Mouse (Mus musculus) B cell, adult 67 days (primary cell): ENCODE measurements around the gene Pfdn5. TPM values are rescaled to one million over a fixed set of nuclear protein-coding genes. Genes with fewer than 3 reads are reported as not detected.

Experiments
- total RNA-seq, 2 experiments: library from RNA; stranded (reverse); gene quantifications; 4 replicates each; pipeline ENCODE4 v1.2.4; 2023

The Pfdn5 gene
- total RNA-seq: 100 to 1,000 TPM; 526 to 540 TPM

GRCm38 (mm10) chr15:102326022-102326576 is at the start of gene Pfdn5:
Pfdn5 (plus strand) TSS chr15:102326116.

GRCm38 (mm10) chr15:102279092-102279782 is 46.7 kb upstream of the Pfdn5 start, which contains the start of gene Mfsd5:
Mfsd5 (plus strand) TSS chr15:102279454.

GRCm38 (mm10) chr15:102295633-102296367 is 30.1 kb upstream of the Pfdn5 start, which contains the start of gene Espl1:
Espl1 (plus strand) TSS chr15:102296266.

GRCm38 (mm10) chr15:102331610-102332015 is 5.7 kb downstream of the Pfdn5 start, which contains the start of gene Myg1:
Myg1 (plus strand) TSS chr15:102331709.

GRCm38 (mm10) chr15:102350138-102350941 is 24.4 kb downstream of the Pfdn5 start, which contains the start of gene Aaas:
Aaas (minus strand) TSS chr15:102350771.

GRCm38 (mm10) chr15:102366733-102367344 is 40.9 kb downstream of the Pfdn5 start, which contains the start of gene Sp7:
Sp7 (minus strand) TSS chr15:102367182.

Other genes starting within 250 kb of the Pfdn5 start
- under 1 TPM; 0.15 to 0.77 TPM for gene Tns2, start 225.7 kb upstream of the Pfdn5 start, total RNA-seq
- 10 to 100 TPM; 37.2 to 42.0 TPM for gene Spryd3, start 189.9 kb upstream of the Pfdn5 start, total RNA-seq
- not detected for gene Igfbp6, start 181.8 kb upstream of the Pfdn5 start, total RNA-seq
- under 1 TPM; 0.41 to 0.50 TPM for gene Soat2, start 175.6 kb upstream of the Pfdn5 start, total RNA-seq
- 100 to 1,000 TPM; 146 to 149 TPM for gene Zfp740, start 122.9 kb upstream of the Pfdn5 start, total RNA-seq
- gene Csad, start 121.4 kb upstream of the Pfdn5 start, total RNA-seq: 10 to 100 TPM; 23.3 to 26.4 TPM
- gene Itgb7, start 94.2 kb upstream of the Pfdn5 start, total RNA-seq: 100 to 1,000 TPM; 229 to 246 TPM
- under 1 TPM in 1 of 2 experiments, not detected in 1; 0.38 TPM for gene Rarg, start 68.6 kb upstream of the Pfdn5 start, total RNA-seq
- gene Gm9918, start 55.6 kb upstream of the Pfdn5 start, total RNA-seq: not detected
- 10 to 100 TPM; 28.8 to 32.5 TPM for gene Mfsd5, start 46.7 kb upstream of the Pfdn5 start, total RNA-seq
- 1 to 10 TPM in 1 of 2 experiments, under 1 TPM in 1; 0.93 to 1.3 TPM for gene Espl1, start 29.9 kb upstream of the Pfdn5 start, total RNA-seq
- gene Myg1, start 5.6 kb downstream of the Pfdn5 start, total RNA-seq: 10 to 100 TPM; 70.1 to 72.8 TPM
- gene Aaas, start 24.7 kb downstream of the Pfdn5 start, total RNA-seq: 10 to 100 TPM; 60.7 to 62.9 TPM
- not detected for gene Sp7, start 41.1 kb downstream of the Pfdn5 start, total RNA-seq
- 100 to 1,000 TPM; 183 TPM for gene Sp1, start 80.0 kb downstream of the Pfdn5 start, total RNA-seq
- 1 to 10 TPM in 1 of 2 experiments, under 1 TPM in 1; 0.74 to 2.6 TPM for gene Amhr2, start 119.3 kb downstream of the Pfdn5 start, total RNA-seq
- gene Prr13, start 132.9 kb downstream of the Pfdn5 start, total RNA-seq: 100 to 1,000 TPM in 1 of 2 experiments, 10 to 100 TPM in 1; 95.8 to 104 TPM
- gene Pcbp2, start 144.4 kb downstream of the Pfdn5 start, total RNA-seq: 100 to 1,000 TPM; 699 to 726 TPM
- 1 to 10 TPM in 1 of 2 experiments, not detected in 1; 7.7 TPM for gene Gm10337, start 177.6 kb downstream of the Pfdn5 start, total RNA-seq
- 1 to 10 TPM; 1.3 TPM for gene Map3k12, start 190.9 kb downstream of the Pfdn5 start, total RNA-seq
- 10 to 100 TPM; 50.8 to 57.4 TPM for gene Tarbp2, start 192.1 kb downstream of the Pfdn5 start, total RNA-seq
- gene Npff, start 198.8 kb downstream of the Pfdn5 start, total RNA-seq: 10 to 100 TPM; 15.7 to 26.0 TPM